Mouse (Mus musculus): ENCODE measurements around the gene Srebf2. TPM values are rescaled to one million over a fixed set of nuclear protein-coding genes. Genes with fewer than 3 reads are reported as not detected.

Srebf2 gene
- polyA plus RNA-seq, 1 experiment: 205 TPM

DNA sequence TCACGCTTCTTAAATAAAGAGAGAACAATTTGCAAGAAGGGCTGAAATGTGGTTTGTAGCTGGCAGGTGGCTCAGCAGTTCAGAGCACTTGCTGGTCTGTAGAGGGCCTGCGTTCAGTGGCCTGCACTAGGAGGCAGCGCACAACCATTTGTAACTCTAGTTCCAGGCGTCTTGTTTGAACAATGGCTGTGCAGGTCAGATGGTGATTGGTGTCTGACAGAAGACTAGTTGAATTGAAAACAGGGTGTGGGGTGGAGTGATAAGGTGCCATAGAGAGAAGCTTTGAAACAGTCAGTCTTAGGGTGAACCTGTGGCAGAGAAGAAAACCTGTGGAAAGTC is 17.0 kb downstream of the Srebf2 start:
- Histone ChIP-seq H3K27me3 (ENCODE audit: control insufficient read depth, insufficient read depth, low read length, poor library complexity, severe bottlenecking) (no peaks in the 10 kb centered on the region), H3K36me3 (ENCODE audit: control insufficient read depth, insufficient read depth, low read length, poor library complexity, severe bottlenecking) (no peaks in the 10 kb centered on the region), H3K27ac (ENCODE audit: insufficient read depth, low read length) (peak overlapping the region; percentile 59), H3K9me3 (replicated peaks; ENCODE audit: control insufficient read depth, insufficient read depth, low read length, poor library complexity, severe bottlenecking) (no peaks in the 10 kb centered on the region), H3K4me1 (ENCODE audit: control insufficient read depth, insufficient read depth, low read length) (peaks cover 2% of the 10 kb centered on the region), H3K9ac (ENCODE audit: low read depth, poor library complexity, severe bottlenecking) (0 out of 2 replicates have a peak overlapping the region, but pooled peaks have one; percentile 3), H3K4me3 (ENCODE audit: low read depth, low read length) (no peak overlapping the region)
- TF ChIP-seq CTCF (IDR thresholded peaks at IDR 0.05; ENCODE audit: low read depth, low read length) (peak; percentile 5), EP300 (IDR thresholded peaks at IDR 0.05; ENCODE audit: insufficient read depth, low read depth, low read length) (no peak)

DNA sequence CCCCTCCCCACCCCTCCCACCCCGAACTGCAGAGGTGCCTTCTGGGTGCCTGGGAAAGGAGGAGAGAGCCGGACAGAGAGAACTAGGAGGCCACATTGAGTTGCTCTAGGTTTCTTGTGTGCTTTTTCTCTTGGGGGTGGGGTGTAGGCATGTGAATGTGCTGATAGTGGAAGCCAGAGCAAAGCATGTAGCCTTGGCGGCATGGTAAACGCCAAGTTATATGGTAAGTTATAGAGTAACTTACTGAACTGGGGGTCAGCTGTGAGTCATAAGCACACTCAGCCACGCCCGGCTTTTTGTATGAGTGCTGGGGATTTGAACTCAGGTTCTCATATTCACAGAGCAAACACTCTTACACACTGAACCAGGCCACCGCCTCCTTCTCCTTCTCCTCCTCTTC is 17.5 kb downstream of the Srebf2 start:
- Histone ChIP-seq H3K9ac (ENCODE audit: low read depth, poor library complexity, severe bottlenecking) (0 out of 2 replicates have a peak overlapping the region, but pooled peaks have one; percentile 3), H3K4me1 (ENCODE audit: control insufficient read depth, insufficient read depth, low read length) (peaks cover 2% of the 10 kb centered on the region), H3K27me3 (ENCODE audit: control insufficient read depth, insufficient read depth, low read length, poor library complexity, severe bottlenecking) (no peaks in the 10 kb centered on the region), H3K36me3 (ENCODE audit: control insufficient read depth, insufficient read depth, low read length, poor library complexity, severe bottlenecking) (no peaks in the 10 kb centered on the region), H3K9me3 (replicated peaks; ENCODE audit: control insufficient read depth, insufficient read depth, low read length, poor library complexity, severe bottlenecking) (no peaks in the 10 kb centered on the region), H3K4me3 (ENCODE audit: low read depth, low read length) (peak overlapping the region; percentile 22), H3K27ac (ENCODE audit: insufficient read depth, low read length) (peak overlapping the region; percentile 65)
- no peak for TF ChIP-seq CTCF (IDR thresholded peaks at IDR 0.05; ENCODE audit: low read depth, low read length)
- no peak for TF ChIP-seq EP300 (IDR thresholded peaks at IDR 0.05; ENCODE audit: insufficient read depth, low read depth, low read length)
- TF ChIP-seq POLR2A (IDR thresholded peaks at IDR 0.05; ENCODE audit: insufficient read depth, low read length): no peak

DNA sequence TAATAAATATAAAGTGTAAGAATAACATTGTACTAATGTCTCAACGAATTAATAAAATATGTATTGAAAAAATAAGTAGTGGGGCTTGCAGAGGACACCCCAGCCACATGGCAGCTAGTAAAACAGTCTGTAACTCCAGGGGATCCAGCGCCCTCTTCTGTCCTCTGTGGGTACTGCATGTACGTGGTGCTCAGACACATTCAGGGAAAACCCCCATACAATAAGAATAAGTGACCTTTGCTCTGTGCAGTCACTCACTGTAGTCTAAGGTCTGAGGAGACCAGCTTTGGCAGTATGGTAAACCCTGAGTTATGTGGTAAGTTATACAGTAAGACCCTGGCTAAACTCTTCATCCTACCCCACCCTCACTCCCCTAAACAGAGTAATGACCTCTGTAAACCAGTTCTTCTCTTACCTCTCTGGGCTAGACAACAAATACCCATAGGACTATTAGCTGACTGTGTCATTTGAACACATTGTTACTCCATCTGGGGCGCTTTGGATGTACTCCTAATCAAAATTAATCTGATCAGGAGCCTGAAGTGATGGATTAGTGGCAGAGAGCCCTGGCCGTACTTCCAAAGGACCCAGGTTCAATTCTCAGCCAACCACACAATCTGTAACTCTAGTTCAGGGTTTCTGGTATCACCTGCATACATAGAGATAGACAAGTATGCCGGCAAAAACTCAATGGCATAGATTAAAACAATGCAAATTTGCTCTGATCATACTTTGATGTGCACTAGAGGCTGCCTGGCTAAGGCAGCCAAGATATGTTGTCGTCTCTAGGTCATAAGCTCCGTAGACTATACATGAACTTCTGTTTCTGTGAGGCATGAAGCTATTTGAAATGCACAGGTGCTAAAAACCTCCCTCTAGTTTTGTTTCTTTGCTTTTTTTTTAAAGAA is 18.6 kb downstream of the Srebf2 start:
- Histone ChIP-seq H3K9ac (ENCODE audit: low read depth, poor library complexity, severe bottlenecking) (peak overlapping the region; percentile 42), H3K4me3 (ENCODE audit: low read depth, low read length) (no peak overlapping the region), H3K9me3 (replicated peaks; ENCODE audit: control insufficient read depth, insufficient read depth, low read length, poor library complexity, severe bottlenecking) (no peaks in the 10 kb centered on the region), H3K27ac (ENCODE audit: insufficient read depth, low read length) (0 out of 2 replicates have a peak overlapping the region, but pooled peaks have one; percentile 47), H3K4me1 (ENCODE audit: control insufficient read depth, insufficient read depth, low read length) (peaks cover 2% of the 10 kb centered on the region), H3K27me3 (ENCODE audit: control insufficient read depth, insufficient read depth, low read length, poor library complexity, severe bottlenecking) (no peaks in the 10 kb centered on the region), H3K36me3 (ENCODE audit: control insufficient read depth, insufficient read depth, low read length, poor library complexity, severe bottlenecking) (peaks cover 6% of the 10 kb centered on the region)
- TF ChIP-seq CTCF (IDR thresholded peaks at IDR 0.05; ENCODE audit: low read depth, low read length) (peak; percentile 87), EP300 (IDR thresholded peaks at IDR 0.05; ENCODE audit: insufficient read depth, low read depth, low read length) (no peak), POLR2A (IDR thresholded peaks at IDR 0.05; ENCODE audit: insufficient read depth, low read length) (no peak)

- Histone ChIP-seq H3K9ac (ENCODE audit: low read depth, poor library complexity, severe bottlenecking) (peak overlapping the region; percentile 42), H3K4me3 (ENCODE audit: low read depth, low read length) (peak overlapping the region; percentile 30), H3K27me3 (ENCODE audit: control insufficient read depth, insufficient read depth, low read length, poor library complexity, severe bottlenecking) (no peaks in the 10 kb centered on the region), H3K9me3 (replicated peaks; ENCODE audit: control insufficient read depth, insufficient read depth, low read length, poor library complexity, severe bottlenecking) (no peaks in the 10 kb centered on the region), H3K27ac (ENCODE audit: insufficient read depth, low read length) (peak overlapping the region; percentile 47), H3K4me1 (ENCODE audit: control insufficient read depth, insufficient read depth, low read length) (peaks cover 2% of the 10 kb centered on the region), H3K36me3 (ENCODE audit: control insufficient read depth, insufficient read depth, low read length, poor library complexity, severe bottlenecking) (peaks cover 6% of the 10 kb centered on the region)
- no peak for TF ChIP-seq POLR2A (IDR thresholded peaks at IDR 0.05; ENCODE audit: insufficient read depth, low read length)
- TF ChIP-seq EP300 (IDR thresholded peaks at IDR 0.05; ENCODE audit: insufficient read depth, low read depth, low read length): no peak
- TF ChIP-seq CTCF (IDR thresholded peaks at IDR 0.05; ENCODE audit: low read depth, low read length): no peak
Observed at GRCm38 (mm10) chr15:82166240-82167100, 19.5 kb downstream of the Srebf2 start.

GRCm38 (mm10) chr15:82167201-82168168 is 20.5 kb downstream of the Srebf2 start:
- Histone ChIP-seq H3K4me1 (ENCODE audit: control insufficient read depth, insufficient read depth, low read length) (peaks cover 2% of the 10 kb centered on the region), H3K4me3 (ENCODE audit: low read depth, low read length) (peak overlapping the region; percentile 19; the same call in 1 of the 2 replicates), H3K9me3 (replicated peaks; ENCODE audit: control insufficient read depth, insufficient read depth, low read length, poor library complexity, severe bottlenecking) (no peaks in the 10 kb centered on the region), H3K9ac (ENCODE audit: low read depth, poor library complexity, severe bottlenecking) (peak overlapping the region; percentile 42), H3K27me3 (ENCODE audit: control insufficient read depth, insufficient read depth, low read length, poor library complexity, severe bottlenecking) (no peaks in the 10 kb centered on the region), H3K27ac (ENCODE audit: insufficient read depth, low read length) (peak overlapping the region; percentile 47; the same call in 1 of the 2 replicates), H3K36me3 (ENCODE audit: control insufficient read depth, insufficient read depth, low read length, poor library complexity, severe bottlenecking) (peaks cover 11% of the 10 kb centered on the region)
- TF ChIP-seq POLR2A (IDR thresholded peaks at IDR 0.05; ENCODE audit: insufficient read depth, low read length) (no peak), EP300 (IDR thresholded peaks at IDR 0.05; ENCODE audit: insufficient read depth, low read depth, low read length) (no peak), CTCF (IDR thresholded peaks at IDR 0.05; ENCODE audit: low read depth, low read length) (no peak)

All from ES-Bruce4 (cell line).